Mouse (Mus musculus) leukemia stem cell, adult 10-12 weeks (primary cell): ENCODE measurements around the gene Aox2. TPM values are rescaled to one million over a fixed set of nuclear protein-coding genes. Genes with fewer than 3 reads are reported as not detected.

ENCODE experiments used
- polyA plus RNA-seq: library from polyadenylated mRNA; stranded (reverse); fragments of >175 nt; gene quantifications from 2 replicates; pipeline ENCODE4 v1.2.3, GENCODE M21; 2012; ENCODE audit warnings: low replicate concordance

Gene Aox2
- not detected in 2 replicates for polyA plus RNA-seq

GRCm38 (mm10) chr1:58278026-58278425, at the start of gene Aox2:
Aox2 (plus strand) TSS chr1:58278326.

GRCm38 (mm10) chr1:58392652-58393283, 114.6 kb downstream of the Aox2 start, which contains the start of gene Bzw1:
Bzw1 (plus strand) TSS chr1:58392898.

GRCm38 (mm10) chr1:58423371-58424248, 145.5 kb downstream of the Aox2 start, which contains the start of gene Clk1:
Clk1 (minus strand) TSS chr1:58424066.

Other genes starting within 250 kb of the Aox2 start
- not detected in 2 replicates for gene Aox1, start 248.4 kb upstream of the Aox2 start, polyA plus RNA-seq
- not detected in 2 replicates for gene Aox3, start 165.2 kb upstream of the Aox2 start, polyA plus RNA-seq
- not detected in 2 replicates for gene Aox4, start 67.9 kb upstream of the Aox2 start, polyA plus RNA-seq
- gene Bzw1, start 114.6 kb downstream of the Aox2 start, polyA plus RNA-seq = 1.6 and 17.7 TPM in 2 replicates
- gene Clk1, start 145.7 kb downstream of the Aox2 start, polyA plus RNA-seq = 2.1 and 6.5 TPM in 2 replicates
- gene Nif3l1, start 166.8 kb downstream of the Aox2 start, polyA plus RNA-seq = 1.3 and 10.2 TPM in 2 replicates
- 3.4 and 4.9 TPM in 2 replicates for gene Ppil3, start 167.2 kb downstream of the Aox2 start, polyA plus RNA-seq
- gene Orc2, start 226.8 kb downstream of the Aox2 start, polyA plus RNA-seq = 28.8 and 44.2 TPM in 2 replicates